Mouse (Mus musculus): ENCODE measurements at regions not wholly inside any gene's neighbourhood (a gene's known extent, or its start where the extent isn't known, plus 50 kb on each side); places are given as distances from the start of the nearest gene placed in this dataset.

GRCm38 (mm10) chr15:24929742-24930141 is 483.8 kb downstream of the Basp1 start:
- TF ChIP-seq CTCF (IDR thresholded peaks at IDR 0.05; ENCODE audit: low read depth, low read length) (no peak), POLR2A (IDR thresholded peaks at IDR 0.05; ENCODE audit: borderline replicate concordance, low read depth, low read length) (no peak)

All from bone marrow macrophage, adult 2 months (primary cell).